Mouse (Mus musculus) large intestine, adult 2 months (tissue): ENCODE data around the gene Tomm40. TPM values are rescaled to one million over a fixed set of nuclear protein-coding genes. Genes with fewer than 3 reads are reported as not detected.
A peak's percentile ranks its signal among the peaks of the same experiment; 100 is the strongest.
"Not testable (repeated sequence)": the region's sequence is repeated elsewhere in the genome, so short reads cannot be mapped to it uniquely, and the experiment has no call there.

Experiments used
- DNase-seq: peaks from one replicate; pipeline ENCODE4 v3.0.0-alpha.2; 2012; ENCODE audit warnings: low read depth, low spot score
- WGBS: fragments of 180-500 bp; shearing (Covaris S2); methylation state at CpG from one replicate; pipeline ENCODE4 v1.1.7; 2018; 5-methylcytosine and 5-hydroxymethylcytosine counted together
- polyA plus RNA-seq: library from polyadenylated mRNA; depleted of rRNA; stranded (reverse); fragments of >200 nt; gene quantifications from 2 replicates; pipeline ENCODE4 v1.2.3, GENCODE M21; 2012

Gene Tomm40
- polyA plus RNA-seq, 1 experiment: 115 TPM

DNA sequence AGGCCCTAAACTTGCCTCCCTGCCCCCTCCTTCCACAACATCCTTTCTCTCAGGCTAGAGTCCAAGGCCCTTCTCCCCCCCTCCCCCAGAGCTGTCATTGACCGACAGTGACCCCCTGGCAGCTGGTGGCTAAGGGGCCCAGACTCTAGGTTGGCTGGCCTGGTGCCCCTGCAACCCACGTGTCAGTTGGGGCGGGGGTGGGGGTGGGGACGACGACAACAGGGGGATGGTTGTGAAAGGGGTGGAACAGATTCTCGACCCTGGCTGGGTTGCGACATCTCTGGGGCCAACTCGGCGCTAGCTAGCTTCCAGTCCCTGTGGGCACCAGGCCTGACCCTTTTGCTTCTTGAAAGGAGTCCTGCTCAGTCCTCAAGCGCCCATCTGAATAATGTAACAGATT is 21.8 kb downstream of the Tomm40 start:
- DNase-seq: no peak

DNA sequence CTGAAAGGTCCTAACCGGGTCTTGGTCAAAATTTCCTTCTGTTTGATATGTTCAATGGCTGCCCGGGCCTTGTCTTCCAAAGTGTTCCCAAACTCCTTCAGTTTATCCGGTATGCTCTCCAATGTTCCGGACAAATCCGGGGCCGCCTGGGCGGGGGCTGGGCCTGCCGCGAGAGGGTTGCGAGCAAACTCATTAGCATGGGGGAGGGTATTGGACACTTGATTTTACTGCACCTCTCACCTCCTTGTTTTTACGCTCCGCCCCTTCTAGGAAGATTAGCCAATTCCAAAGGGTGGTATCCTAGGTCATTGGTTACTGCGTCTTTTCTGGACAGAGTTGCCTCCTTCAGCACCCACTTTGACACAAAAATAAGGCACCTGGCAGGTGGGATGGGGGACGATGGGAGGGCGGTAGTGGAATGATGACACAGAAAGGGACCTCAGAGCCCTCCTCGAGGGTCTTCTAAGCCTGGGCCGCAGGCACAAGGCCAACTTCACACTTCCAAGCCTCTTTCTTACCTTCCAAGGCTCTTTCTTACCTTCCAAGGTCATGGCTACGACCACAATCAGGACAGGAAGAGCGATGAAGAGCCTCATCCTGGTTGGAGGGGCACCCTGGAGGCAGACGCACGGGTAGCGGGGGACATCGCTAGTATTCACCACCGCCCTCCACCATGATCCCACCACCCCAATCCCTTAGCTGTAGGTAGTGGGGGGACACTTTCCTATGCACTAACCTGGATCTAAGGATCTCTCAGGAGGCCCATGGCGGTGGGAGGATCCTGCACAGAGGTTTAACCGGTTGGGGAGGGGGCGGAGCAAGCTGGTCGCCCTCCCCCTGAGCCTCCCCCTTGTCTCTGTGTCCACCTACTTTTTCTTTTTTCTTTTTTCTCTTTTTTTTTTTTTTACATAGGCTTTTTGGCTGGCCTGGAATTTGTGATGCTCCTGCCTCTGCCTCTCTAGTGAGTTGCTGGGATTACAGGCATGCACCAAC is 23.1 kb downstream of the Tomm40 start, which contains the start of gene Apoc1:
Gene Apoc1 (minus strand): TSS at position 788 of the 993 bp plus-strand sequence.
- no peak for DNase-seq
- WGBS: 58% methylated on average over 28 of the region's 28 CpGs

More for the DNA sequence above, 21.8 kb downstream of the Tomm40 start:
- WGBS: 47% methylated on average over 10 of the region's 10 CpGs

DNA sequence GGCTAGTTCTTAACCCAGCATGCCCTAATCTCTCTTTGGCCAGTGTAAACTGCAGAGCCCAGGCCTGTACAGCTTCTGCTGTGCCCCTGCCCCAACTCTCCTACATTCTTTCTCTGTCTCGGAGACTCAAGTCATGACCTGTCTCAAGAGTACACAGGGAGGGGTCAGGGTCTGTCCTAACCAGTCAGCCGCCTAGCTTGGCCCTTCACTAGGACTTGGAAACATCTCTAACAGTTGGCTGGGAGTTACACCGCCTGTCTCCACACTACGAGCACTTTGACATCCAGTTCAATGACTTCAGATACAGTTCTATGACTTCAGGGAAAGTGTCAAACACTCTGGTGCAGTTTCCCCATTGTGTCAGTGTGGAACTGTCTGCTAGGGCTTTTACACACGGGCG is 23.8 kb downstream of the Tomm40 start:
- 72% methylated on average over 6 of the region's 6 CpGs for WGBS
- DNase-seq: no peak

DNA sequence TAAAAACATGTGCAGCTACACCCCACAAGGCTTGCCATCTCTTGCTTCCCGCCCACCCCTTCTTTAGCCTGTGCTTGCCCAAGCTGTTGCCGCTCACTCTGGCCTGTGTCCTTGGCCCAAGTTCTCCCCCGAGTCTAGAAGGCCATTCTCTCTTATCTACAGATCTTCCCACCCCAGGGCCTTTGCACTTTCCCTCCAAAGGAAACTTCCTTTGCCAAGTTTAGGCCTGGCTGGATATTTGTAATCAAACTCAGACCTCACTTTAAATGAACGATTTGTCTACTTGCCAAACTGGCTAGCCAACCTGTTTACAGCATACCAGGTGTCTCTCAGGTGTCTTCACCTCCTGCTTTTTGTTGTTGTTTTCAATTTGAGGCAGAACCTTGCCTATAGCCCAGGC is 24.4 kb downstream of the Tomm40 start:
- 54% methylated on average over 4 of the region's 4 CpGs for WGBS
- no peak for DNase-seq

DNA sequence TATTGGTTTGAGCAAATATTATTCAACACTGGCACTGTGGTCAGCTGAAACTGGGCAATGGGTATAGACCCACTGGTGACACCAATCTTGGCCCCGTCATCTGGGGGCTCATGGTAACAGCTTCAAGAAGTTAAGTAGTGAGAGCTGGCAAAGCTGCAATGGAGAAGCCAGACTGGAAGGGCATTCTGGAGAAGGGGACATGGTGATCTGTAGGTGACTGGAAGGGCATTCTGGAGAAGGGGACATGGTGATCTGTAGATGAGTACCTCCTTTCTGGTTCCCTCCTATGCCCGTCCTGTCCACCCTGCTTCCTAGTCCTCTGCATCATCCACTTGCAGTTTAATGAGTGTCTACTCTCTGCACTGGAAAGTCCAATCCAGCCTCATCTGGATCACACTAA is 26.6 kb downstream of the Tomm40 start:
- 88% methylated on average over 2 of the region's 2 CpGs for WGBS
- no peak for DNase-seq

DNA sequence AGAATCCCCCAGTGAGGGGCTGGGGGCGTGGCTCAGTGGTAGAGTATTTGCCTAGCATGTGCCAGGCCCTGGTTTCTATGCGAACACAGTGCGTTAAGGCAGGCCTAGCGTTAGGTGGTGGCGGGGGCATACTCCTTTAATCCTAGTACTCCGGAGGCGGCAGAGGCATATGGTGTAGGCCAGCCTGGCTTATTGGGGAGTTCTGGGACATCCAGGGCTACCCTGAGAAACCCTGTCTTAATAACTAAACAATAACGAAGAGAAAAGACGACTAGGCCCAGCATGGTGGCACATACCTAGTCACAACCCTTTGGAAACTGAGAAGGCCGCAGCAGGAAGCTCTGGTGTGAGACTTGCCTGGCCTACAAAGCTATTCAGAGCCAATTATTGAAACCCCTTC is 27.1 kb downstream of the Tomm40 start:
- DNase-seq: no peak
- 92% methylated on average over 10 of the region's 10 CpGs for WGBS

DNA sequence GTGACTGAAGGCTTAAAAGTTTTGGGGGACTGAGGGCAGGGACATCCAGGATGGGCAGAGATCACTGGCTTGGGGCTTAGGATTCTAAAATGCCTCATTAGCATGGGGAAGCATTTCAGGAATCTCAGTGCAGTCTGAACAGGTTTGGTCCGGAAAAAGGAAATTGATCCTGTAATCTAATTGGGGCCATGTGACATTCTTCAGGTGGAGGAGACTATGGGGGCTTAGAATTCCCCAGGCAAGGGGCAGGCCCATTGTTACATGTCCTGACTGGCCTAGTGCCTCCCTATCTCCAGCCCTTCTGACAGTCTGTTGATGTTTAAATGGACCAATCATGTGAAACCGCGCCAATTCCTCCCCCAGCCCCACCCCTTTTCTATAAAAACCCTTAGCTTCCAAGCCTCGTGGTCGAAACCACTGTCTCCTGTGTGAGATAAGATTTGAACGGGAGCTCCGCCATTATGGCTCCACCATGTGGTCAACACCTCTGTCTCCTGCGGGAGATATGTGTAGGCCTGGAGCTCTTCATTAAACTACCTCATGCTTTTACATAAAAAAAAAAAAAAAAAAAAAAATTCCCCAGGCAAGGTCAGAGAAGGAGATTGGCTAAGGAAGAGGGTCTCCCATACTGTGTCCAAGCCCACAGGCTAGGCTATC is 28.2 kb downstream of the Tomm40 start:
- not testable (repeated sequence) for DNase-seq

DNA sequence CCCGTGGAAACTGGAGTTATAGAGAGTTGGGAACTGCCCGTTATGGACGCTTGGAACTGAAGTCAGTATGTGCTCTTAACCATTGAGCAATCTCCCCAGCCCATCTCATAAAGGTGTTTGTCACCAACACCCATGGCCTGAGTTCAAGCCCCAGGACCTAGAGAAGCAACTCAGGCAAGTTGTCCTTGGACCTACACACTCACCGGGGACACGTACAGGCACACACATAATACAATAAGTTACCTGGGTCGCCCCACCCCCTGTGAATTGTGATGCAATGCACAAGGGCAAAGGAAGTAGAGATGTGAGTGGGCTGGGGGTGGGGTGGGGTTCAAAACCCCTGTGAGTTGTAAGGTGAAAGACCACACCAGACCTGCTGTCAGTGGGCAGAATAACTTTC is 28.7 kb downstream of the Tomm40 start:
- DNase-seq: no peak
- 67% methylated on average over 6 of the region's 6 CpGs for WGBS

More for the DNA sequence above, 28.2 kb downstream of the Tomm40 start:
- WGBS: 54% methylated on average over 8 of the region's 8 CpGs

GRCm38 (mm10) chr7:19685374-19685773 is 29.9 kb downstream of the Tomm40 start:
- 64% methylated on average over 4 of the region's 4 CpGs for WGBS
- no peak for DNase-seq

DNA sequence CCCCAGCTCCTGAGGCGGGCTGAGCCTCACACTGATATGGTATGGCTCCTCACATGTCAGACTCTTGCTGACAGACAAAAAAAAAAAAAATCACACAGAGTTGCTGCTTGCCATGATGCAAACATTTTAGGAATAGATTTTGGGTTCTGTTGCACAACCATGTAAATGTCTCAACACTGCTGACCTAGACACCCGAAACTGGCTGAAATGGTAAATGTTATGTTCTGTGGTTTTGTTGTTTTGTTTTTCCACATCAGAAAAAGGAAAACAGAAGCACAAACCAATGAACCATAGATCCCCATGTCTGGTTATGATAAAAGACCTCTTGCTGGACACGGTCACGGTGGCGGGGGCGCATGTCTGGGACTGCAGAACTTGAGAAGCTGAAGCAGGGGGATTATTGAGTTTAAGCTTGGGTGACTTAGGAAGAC is 31.5 kb downstream of the Tomm40 start:
- no peak for DNase-seq
- WGBS: 85% methylated on average over 6 of the region's 6 CpGs

- DNase-seq: no peak
- WGBS: 55% methylated on average over 3 of the region's 3 CpGs
Measured at GRCm38 (mm10) chr7:19682979-19683378, 32.3 kb downstream of the Tomm40 start.

- 64% methylated on average over 8 of the region's 8 CpGs for WGBS
- DNase-seq: no peak
Measured at GRCm38 (mm10) chr7:19681202-19681694, 34.0 kb downstream of the Tomm40 start, which contains the start of the genes Gm44805 and Apoc4. TSS of gene Gm44805 (minus strand) at chr7:19681423. TSS of gene Apoc4 (minus strand) at chr7:19681479.

DNA sequence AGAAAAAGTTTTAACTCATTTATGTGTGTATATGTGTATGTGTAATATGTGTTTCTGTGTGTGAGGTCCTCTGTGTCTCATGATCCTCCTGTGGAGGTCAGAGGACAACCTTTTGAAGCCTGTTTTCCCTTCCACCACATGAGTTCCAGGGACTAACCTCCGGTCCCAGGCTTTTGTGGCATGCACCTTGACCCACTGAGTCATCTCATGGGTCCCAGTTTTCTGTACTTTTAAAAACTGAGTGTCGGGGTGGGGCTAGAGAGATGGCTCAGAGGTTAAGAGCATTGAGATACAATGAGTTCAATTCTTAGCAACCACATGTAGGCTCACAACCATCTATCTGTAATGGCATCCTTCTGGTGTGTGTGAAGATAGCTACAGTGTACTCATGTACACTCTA is 34.5 kb downstream of the Tomm40 start:
- WGBS: 56% methylated on average over 2 of the region's 2 CpGs
- DNase-seq: no peak

DNA sequence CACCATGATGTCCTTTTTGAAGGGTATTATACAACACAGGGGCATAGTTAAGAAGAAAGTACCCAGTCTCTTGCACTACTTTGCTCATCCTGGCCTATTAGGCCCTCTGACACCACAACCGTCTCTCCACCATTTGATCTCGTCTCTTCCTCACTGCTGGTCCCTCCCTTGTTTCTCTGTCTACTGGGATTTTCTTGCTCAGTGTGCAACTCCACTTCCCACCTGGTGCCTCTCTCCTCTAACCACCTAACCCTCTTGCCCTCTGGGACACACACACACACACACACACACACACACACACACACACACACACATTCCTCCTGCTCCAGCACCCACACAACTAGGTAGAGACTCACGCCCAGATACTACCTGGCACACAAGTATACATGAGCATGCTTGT is 36.3 kb downstream of the Tomm40 start:
- no peak for DNase-seq

GRCm38 (mm10) chr7:19677872-19678271 is 37.4 kb downstream of the Tomm40 start, which contains the start of gene Apoc2:
TSS of gene Apoc2 (minus strand) at chr7:19677941.
- DNase-seq: peak; percentile 58
- 42% methylated on average over 8 of the region's 8 CpGs for WGBS

More for the DNA sequence above, 36.3 kb downstream of the Tomm40 start:
- WGBS: 93% methylated on average over 3 of the region's 3 CpGs

DNA sequence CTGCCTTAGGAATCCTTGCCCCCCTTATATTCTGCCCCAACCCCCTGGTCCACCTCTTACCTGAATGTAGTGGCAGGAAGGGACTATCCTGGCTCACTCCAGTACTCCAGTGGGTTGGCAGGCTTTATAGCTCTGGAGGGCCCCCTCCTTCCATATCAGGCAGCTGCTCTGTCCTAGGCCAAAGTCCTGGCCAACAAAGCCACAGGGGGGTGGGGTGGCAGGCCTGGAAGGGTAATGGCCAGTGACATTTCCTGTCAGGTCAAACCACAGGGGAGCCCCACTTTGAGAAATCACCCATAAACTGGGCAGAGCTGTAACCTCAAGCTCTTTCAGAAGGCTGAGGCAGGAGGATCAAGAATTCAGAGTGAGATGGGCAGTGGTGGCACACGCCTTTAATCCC is 38.6 kb downstream of the Tomm40 start:
- WGBS: 67% methylated on average over 1 of the region's 1 CpGs
- no peak for DNase-seq

- DNase-seq: no peak
- WGBS: 85% methylated on average over 10 of the region's 10 CpGs
Measured at GRCm38 (mm10) chr7:19675824-19676223, 39.4 kb downstream of the Tomm40 start.

DNA sequence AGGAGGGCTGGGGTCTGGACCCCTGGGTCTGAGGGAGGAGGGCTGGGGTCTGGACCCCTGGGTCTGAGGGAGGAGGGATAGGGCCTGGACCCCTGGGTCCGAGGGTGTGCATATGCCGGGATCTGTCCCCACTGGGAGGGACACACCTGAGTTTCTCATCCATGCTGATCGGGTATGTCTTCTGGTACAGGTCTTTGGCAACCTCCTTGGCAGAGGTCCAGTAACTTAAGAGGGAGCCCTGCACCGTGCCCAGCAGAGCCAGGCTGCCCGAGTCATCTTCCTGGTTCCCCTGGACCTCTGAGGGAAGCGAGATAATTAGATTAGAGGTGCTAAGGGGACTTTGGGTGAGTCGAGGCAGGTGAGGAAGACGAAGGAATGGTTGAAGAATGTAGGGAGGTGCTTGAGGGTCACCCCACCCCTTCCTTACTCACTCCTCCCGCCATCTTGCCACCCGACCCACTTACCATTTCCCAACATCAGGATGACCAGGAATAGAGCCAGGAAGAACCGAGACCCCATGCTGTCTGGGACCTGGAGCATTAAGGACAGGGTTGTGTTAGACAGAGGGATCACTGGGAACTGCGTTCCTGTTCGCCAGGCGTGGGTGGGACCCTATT is 42.0 kb downstream of the Tomm40 start:
- WGBS: 44% methylated on average over 14 of the region's 14 CpGs
- no peak for DNase-seq

- no peak for DNase-seq
- 79% methylated on average over 10 of the region's 10 CpGs for WGBS
Measured at GRCm38 (mm10) chr7:19671511-19671910, 43.7 kb downstream of the Tomm40 start.
